Mouse (Mus musculus) ES-Bruce4 (cell line): ENCODE results near the gene Cxcl1.

Source experiments
- EP300 ChIP-seq: IDR thresholded peaks from 2 replicates; pipeline ENCODE4 v1.6.1; 2011; ENCODE audit warnings: low read depth, low read length; ENCODE audit not compliant: insufficient read depth
- POLR2A ChIP-seq: IDR thresholded peaks from one replicate; pipeline ENCODE4 v1.8.1; 2011; ENCODE audit warnings: low read length; ENCODE audit not compliant: insufficient read depth

- no peak for TF ChIP-seq POLR2A
- TF ChIP-seq EP300: no peak
Measured at GRCm38 (mm10) chr5:90858429-90858828, 32.6 kb upstream of the Cxcl1 start.
